In the genomic region with DNA sequence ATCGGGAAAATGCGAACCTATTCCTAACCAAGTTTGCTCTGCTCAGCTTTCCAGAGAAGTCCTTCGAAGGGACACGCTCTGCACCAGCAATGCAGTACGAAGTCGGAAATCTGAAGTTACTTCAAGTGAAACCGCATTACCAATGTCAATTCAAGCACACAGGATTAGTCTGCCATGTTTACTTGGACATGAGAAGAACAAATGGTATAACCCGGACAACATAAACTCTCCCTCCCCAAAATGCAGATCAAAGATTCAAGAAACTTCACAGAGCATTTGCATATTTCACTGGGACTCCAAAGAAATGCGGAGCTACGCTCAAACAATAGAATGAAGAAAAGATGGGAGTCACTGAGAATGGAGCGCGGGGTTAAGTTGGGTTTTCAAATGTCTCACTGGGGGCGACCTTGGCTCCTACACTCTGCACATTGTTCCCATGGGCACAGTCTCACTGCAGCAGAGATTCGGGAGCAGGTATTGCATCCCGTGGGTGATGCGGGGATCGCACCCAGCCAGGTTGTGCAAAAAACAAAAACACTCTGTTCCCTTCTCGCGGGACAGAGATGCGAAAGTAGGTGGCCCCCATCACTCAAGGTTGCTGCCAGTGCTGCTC, we compare ENCODE assay signal across 8 mouse cellular contexts. TPM values are rescaled to one million over a fixed set of nuclear protein-coding genes. Genes with fewer than 3 reads are reported as not detected.
DNase-seq lines count a peak whose midpoint lies in the region; ATAC-seq lines count a peak whose summit lies in the region.

No protein-coding gene starts in this region.

- no peaks in the 10 kb centered on the region for H3K9me3 ChIP-seq in heart, embryonic 16.5 days (replicated peaks; ENCODE audit: control insufficient read depth, low read length)
- H3K9me3 ChIP-seq in stomach, embryonic 14.5 days (ENCODE audit: control insufficient read depth, low read depth, low read length) = no peaks in the 10 kb centered on the region

- H3K4me1 ChIP-seq in heart, embryonic 16.5 days (ENCODE audit: control insufficient read depth, insufficient read depth, low read length) = peaks cover 18% of the 10 kb centered on the region
- peaks cover 9% of the 10 kb centered on the region; the same call in 1 of the 2 replicates for H3K4me1 ChIP-seq in stomach, embryonic 14.5 days (ENCODE audit: control insufficient read depth, insufficient read depth, low read length)

- peak; percentile 20; the same call in 1 of the 2 replicates for ATAC-seq in heart, embryonic 16.5 days (replicated peaks; ENCODE audit: extremely low read depth, insufficient read depth, low FRiP score)
- peak; percentile 45 for ATAC-seq in megakaryocyte progenitor cell, adult 5-6 weeks (replicated peaks; ENCODE audit: poor library complexity)
- no peak for ATAC-seq in stomach, embryonic 14.5 days (ENCODE audit: insufficient number of reproducible peaks, insufficient read depth, low FRiP score, low read depth)

- peak; percentile 56 for DNase-seq in embryo, embryonic 10 days (ENCODE audit: low spot score)
- DNase-seq in embryo, embryonic 9.5 days (ENCODE audit: extremely low spot score) = no peak
- peak; percentile 28 for DNase-seq in MEL-GATA-1-ER (ENCODE audit: extremely low read depth, low read depth)
- DNase-seq in embryo, embryonic 11 days = peak; percentile 63
- peak; percentile 21 for DNase-seq in layer of hippocampus, postnatal 36 days

- peaks cover 4% of the 10 kb centered on the region for H3K36me3 ChIP-seq in heart, embryonic 16.5 days (ENCODE audit: control insufficient read depth, insufficient read depth)
- H3K36me3 ChIP-seq in stomach, embryonic 14.5 days (ENCODE audit: control insufficient read depth, insufficient read depth, low read length) = peaks cover 4% of the 10 kb centered on the region; the same call in 1 of the 2 replicates

- peak overlapping the region; percentile 89 for H3K4me3 ChIP-seq in heart, embryonic 16.5 days (ENCODE audit: low read length)
- peak overlapping the region; percentile 98 for H3K4me3 ChIP-seq in stomach, embryonic 14.5 days (ENCODE audit: low read depth, low read length)

- H3K27me3 ChIP-seq in heart, embryonic 16.5 days (ENCODE audit: control insufficient read depth, insufficient read depth, low read length) = no peaks in the 10 kb centered on the region
- no peaks in the 10 kb centered on the region for H3K27me3 ChIP-seq in stomach, embryonic 14.5 days (ENCODE audit: control insufficient read depth, insufficient read depth, low read length)

- H3K9ac ChIP-seq in heart, embryonic 16.5 days (ENCODE audit: low read length) = peak overlapping the region; percentile 100
- peak overlapping the region; percentile 99 for H3K9ac ChIP-seq in stomach, embryonic 14.5 days (replicated peaks; ENCODE audit: low read depth, low read length)

- WGBS in heart, embryonic 16.5 days = 4% methylated on average over 20 of the region's 20 CpGs
- WGBS in stomach, embryonic 14.5 days = 2% methylated on average over 20 of the region's 20 CpGs

- peak overlapping the region; percentile 100 for H3K27ac ChIP-seq in heart, embryonic 16.5 days (ENCODE audit: low read length)
- peak overlapping the region; percentile 99 for H3K27ac ChIP-seq in stomach, embryonic 14.5 days (ENCODE audit: low read length)

- H3K4me2 ChIP-seq in heart, embryonic 16.5 days (ENCODE audit: low read depth, low read length) = peak overlapping the region; percentile 90
- peak overlapping the region; percentile 56 for H3K4me2 ChIP-seq in stomach, embryonic 14.5 days (replicated peaks; ENCODE audit: low read depth, low read length)

RNA-seq across cellular contexts. Expression of gene Sephs1, which starts 0.5 kb away (rescaled TPM):
- 38.2 and 38.7 TPM in 2 replicates for polyA plus RNA-seq in heart, embryonic 16.5 days (2015; fragmentation: Nextera tagmentation; extraction: Ambion mirVana)
- 10 to 100 TPM; 21.8 to 21.9 TPM for total RNA-seq in layer of hippocampus, postnatal 36 days (2021)
- total RNA-seq in megakaryocyte progenitor cell, adult 5-6 weeks (2015) = 29.3 and 32.5 TPM in 2 replicates
- total RNA-seq in megakaryocyte progenitor cell, adult 5-6 weeks (2017) = 30.2 and 42.7 TPM in 2 replicates
- 81.9 and 83.5 TPM in 2 replicates for polyA plus RNA-seq in stomach, embryonic 14.5 days (2014; fragmentation: Nextera tagmentation; extraction: Ambion mirVana)

RNA-seq across cellular contexts. Expression of gene Phyh, which starts 38.0 kb away (rescaled TPM):
- 227 and 242 TPM in 2 replicates for polyA plus RNA-seq in heart, embryonic 16.5 days (2015; fragmentation: Nextera tagmentation; extraction: Ambion mirVana)
- total RNA-seq in layer of hippocampus, postnatal 36 days (2021) = 10 to 100 TPM; 78.2 to 85.7 TPM
- 79.9 and 87.4 TPM in 2 replicates for total RNA-seq in megakaryocyte progenitor cell, adult 5-6 weeks (2015)
- 38.5 and 41.9 TPM in 2 replicates for total RNA-seq in megakaryocyte progenitor cell, adult 5-6 weeks (2017)
- polyA plus RNA-seq in stomach, embryonic 14.5 days (2014; fragmentation: Nextera tagmentation; extraction: Ambion mirVana) = 59.0 and 64.2 TPM in 2 replicates
